Mouse (Mus musculus) kidney, adult 2 months (tissue): ENCODE results near the gene Slc35b2. TPM values are rescaled to one million over a fixed set of nuclear protein-coding genes. Genes with fewer than 3 reads are reported as not detected.

Source experiments
- DNase-seq: peaks from one replicate; pipeline ENCODE4 v3.0.0; 2021
- H3K27ac ChIP-seq: fragments of 200-500 bp; 2 replicates; pipeline ENCODE4 v1.5.1; 2012; ENCODE audit warnings: low read depth, low read length, control low read depth, inconsistent platforms; ENCODE audit not compliant: insufficient read depth
- H3K27me3 ChIP-seq: fragments of 200-500 bp; replicated peaks from 2 replicates; pipeline ENCODE4 v1.6.1; 2012; ENCODE audit warnings: mild to moderate bottlenecking, moderate library complexity, low read length, inconsistent platforms; ENCODE audit not compliant: control insufficient read depth, insufficient read depth
- H3K36me3 ChIP-seq: fragments of 200-500 bp; 2 replicates; pipeline ENCODE4 v1.6.1; 2012; ENCODE audit warnings: mild to moderate bottlenecking, moderate library complexity, low read length, inconsistent platforms; ENCODE audit not compliant: control insufficient read depth, insufficient read depth
- H3K4me1 ChIP-seq: fragments of 200-500 bp; 2 replicates; pipeline ENCODE4 v1.6.1; 2011; ENCODE audit warnings: low read length; ENCODE audit not compliant: control insufficient read depth, insufficient read depth
- H3K4me3 ChIP-seq: fragments of 200-500 bp; 2 replicates; pipeline ENCODE4 v1.5.1; 2011; ENCODE audit warnings: mild to moderate bottlenecking, low read depth, low read length, control low read depth; ENCODE audit not compliant: insufficient read depth
- CTCF ChIP-seq: fragments of 200-500 bp; conservative IDR thresholded peaks from 2 replicates; pipeline ENCODE4 v1.5.1; 2011; ENCODE audit warnings: low read depth, mild to moderate bottlenecking, control low read depth, low read length, moderate library complexity, mixed read lengths; ENCODE audit not compliant: insufficient read depth, insufficient read length
- POLR2A ChIP-seq: fragments of 200-500 bp; IDR thresholded peaks from one replicate; pipeline ENCODE4 v1.6.1; 2011; ENCODE audit warnings: low read depth, low read length, control low read depth
- WGBS: fragments of 180-500 bp; shearing (Covaris S2); methylation state at CpG from one replicate; pipeline ENCODE4 v1.1.7; 2018; 5-methylcytosine and 5-hydroxymethylcytosine counted together
- polyA plus RNA-seq: library from polyadenylated mRNA; depleted of rRNA; stranded (reverse); fragments of >200 nt; gene quantifications from 2 replicates; pipeline ENCODE4 v1.2.3, GENCODE M21; 2012

Slc35b2 gene
- polyA plus RNA-seq, 1 experiment: 75.5 TPM

GRCm38 (mm10) chr17:45596631-45597396 is 33.1 kb downstream of the Slc35b2 start:
- peak; percentile 91 for DNase-seq

GRCm38 (mm10) chr17:45597787-45598186 is 34.1 kb downstream of the Slc35b2 start:
- peaks cover 24% of the 10 kb centered on the region for H3K4me1 ChIP-seq
- WGBS: 39% methylated on average over 3 of the region's 3 CpGs
- peak; percentile 40 for DNase-seq
- no peaks in the 10 kb centered on the region for H3K36me3 ChIP-seq
- peak overlapping the region; percentile 32; the same call in 1 of the 2 replicates for H3K27ac ChIP-seq
- H3K27me3 ChIP-seq: no peaks in the 10 kb centered on the region
- no peak for TF ChIP-seq POLR2A
- no peak for TF ChIP-seq CTCF
- H3K4me3 ChIP-seq: no peak overlapping the region

More at GRCm38 (mm10) chr17:45596631-45597396, 33.1 kb downstream of the Slc35b2 start:
- H3K27ac ChIP-seq: peak overlapping the region; percentile 54
- H3K4me3 ChIP-seq: no peak overlapping the region
- H3K4me1 ChIP-seq: peaks cover 24% of the 10 kb centered on the region
- no peaks in the 10 kb centered on the region for H3K36me3 ChIP-seq
- TF ChIP-seq CTCF (peak; percentile 70), POLR2A (no peak)
- no peaks in the 10 kb centered on the region for H3K27me3 ChIP-seq
- 24% methylated on average over 11 of the region's 11 CpGs for WGBS

- WGBS: 83% methylated on average over 2 of the region's 2 CpGs
- DNase-seq: no peak
- H3K36me3 ChIP-seq: no peaks in the 10 kb centered on the region
- peak overlapping the region; percentile 30; the same call in 1 of the 2 replicates for H3K27ac ChIP-seq
- peaks cover 19% of the 10 kb centered on the region for H3K4me1 ChIP-seq
- TF ChIP-seq CTCF (no peak), POLR2A (no peak)
- H3K27me3 ChIP-seq: no peaks in the 10 kb centered on the region
- no peak overlapping the region for H3K4me3 ChIP-seq
Observed at GRCm38 (mm10) chr17:45598376-45598775, 34.7 kb downstream of the Slc35b2 start.

GRCm38 (mm10) chr17:45598891-45599290 is 35.2 kb downstream of the Slc35b2 start:
- Histone ChIP-seq H3K4me3 (0 out of 2 replicates have a peak overlapping the region, but pooled peaks have one; percentile 35), H3K27me3 (no peaks in the 10 kb centered on the region), H3K27ac (no peak overlapping the region), H3K36me3 (no peaks in the 10 kb centered on the region), H3K4me1 (peaks cover 19% of the 10 kb centered on the region)
- no peak for TF ChIP-seq POLR2A
- no peak for TF ChIP-seq CTCF
- 33% methylated on average over 3 of the region's 3 CpGs for WGBS
- DNase-seq: no peak

- H3K4me3 ChIP-seq: peak within 1 kb of the TSS; percentile 35
- peaks cover 19% of the 10 kb centered on the region for H3K4me1 ChIP-seq
- no peak for TF ChIP-seq CTCF
- DNase-seq: peak; percentile 79
- no peaks in the 10 kb centered on the region for H3K27me3 ChIP-seq
- 23% methylated on average over 32 of the region's 32 CpGs for WGBS
- H3K27ac ChIP-seq: peak within 1 kb of the TSS; percentile 30; the same call in 1 of the 2 replicates
- no peaks in the 10 kb centered on the region for H3K36me3 ChIP-seq
Observed at GRCm38 (mm10) chr17:45599446-45600242, 36.0 kb downstream of the Slc35b2 start, which contains the start of gene Slc29a1. TSS of gene Slc29a1 (minus strand) at chr17:45599606.

GRCm38 (mm10) chr17:45600267-45600666 is 36.6 kb downstream of the Slc35b2 start:
- no peaks in the 10 kb centered on the region for H3K27me3 ChIP-seq
- H3K36me3 ChIP-seq: no peaks in the 10 kb centered on the region
- peaks cover 16% of the 10 kb centered on the region for H3K4me1 ChIP-seq
- no peak overlapping the region for H3K4me3 ChIP-seq
- no peak for TF ChIP-seq POLR2A
- TF ChIP-seq CTCF: no peak
- 76% methylated on average over 8 of the region's 8 CpGs for WGBS
- H3K27ac ChIP-seq: no peak overlapping the region
- DNase-seq: no peak

- no peak for DNase-seq
- peaks cover 10% of the 10 kb centered on the region for H3K4me1 ChIP-seq
- TF ChIP-seq POLR2A (no peak), CTCF (no peak)
- 47% methylated on average over 22 of the region's 22 CpGs for WGBS
- H3K27ac ChIP-seq: peak overlapping the region; percentile 39
- H3K4me3 ChIP-seq: no peak overlapping the region
- H3K27me3 ChIP-seq: no peaks in the 10 kb centered on the region
- no peaks in the 10 kb centered on the region for H3K36me3 ChIP-seq
Observed at GRCm38 (mm10) chr17:45601325-45601724, 37.7 kb downstream of the Slc35b2 start.
